Mouse (Mus musculus) heart, postnatal 36 days (tissue): ENCODE data around the gene Hc. TPM values are rescaled to one million over a fixed set of nuclear protein-coding genes. Genes with fewer than 3 reads are reported as not detected.

Experiments used
- total RNA-seq, 2 experiments: library from RNA; stranded (reverse); gene quantifications; 2 replicates each; pipeline ENCODE4 v1.2.3; 2021

Gene Hc
- total RNA-seq, 2 experiments from 2014 or later: not detected

Other genes starting within 250 kb of the Hc start
- gene Fbxw2, start 235.1 kb downstream of the Hc start, total RNA-seq: 10 to 100 TPM; 50.4 to 55.3 TPM
- gene Gm34653, start 228.4 kb downstream of the Hc start, total RNA-seq: not detected
- gene Cutal, start 187.0 kb downstream of the Hc start, total RNA-seq: under 1 TPM; 0.69 to 0.76 TPM
- gene Psmd5, start 186.5 kb downstream of the Hc start, total RNA-seq: 10 to 100 TPM; 13.0 to 14.3 TPM
- under 1 TPM; 0.78 to 0.98 TPM for gene Phf19, start 147.4 kb downstream of the Hc start, total RNA-seq
- 1 to 10 TPM in 1 of 2 experiments, under 1 TPM in 1; 1.00 to 1.8 TPM for gene Traf1, start 99.7 kb downstream of the Hc start, total RNA-seq
- gene AI182371, start 40.1 kb upstream of the Hc start, total RNA-seq: under 1 TPM in 1 of 2 experiments, not detected in 1; 0.27 TPM
- 1 to 10 TPM; 6.9 to 8.0 TPM for gene Cntrl, start 48.1 kb upstream of the Hc start, total RNA-seq
- gene Rab14, start 139.7 kb upstream of the Hc start, total RNA-seq: 100 to 1,000 TPM; 133 to 134 TPM
- 100 to 1,000 TPM; 969 to 984 TPM for gene Gsn, start 194.9 kb upstream of the Hc start, total RNA-seq